Mouse (Mus musculus) liver, adult 2 months (tissue): ENCODE measurements at regions not wholly inside any gene's neighbourhood (a gene's known extent, or its start where the extent isn't known, plus 50 kb on each side); places are given as distances from the start of the nearest gene placed in this dataset.
A peak's percentile ranks its signal among the peaks of the same experiment; 100 is the strongest.

Source experiments
- DNase-seq: peaks from one replicate; pipeline ENCODE4 v3.0.0-alpha.2; 2011; ENCODE audit warnings: low read depth, low spot score; ENCODE audit errors: extremely low read depth
- H3K27ac ChIP-seq: fragments of 200-500 bp; replicated peaks from 2 replicates; pipeline ENCODE4 v1.5.1; 2012; ENCODE audit warnings: low read depth, mild to moderate bottlenecking, control low read depth, inconsistent platforms, low read length; ENCODE audit not compliant: insufficient read depth
- H3K27me3 ChIP-seq: fragments of 200-500 bp; 2 replicates; pipeline ENCODE4 v1.6.1; 2012; ENCODE audit warnings: mild to moderate bottlenecking, moderate library complexity, low read length, inconsistent platforms; ENCODE audit not compliant: control insufficient read depth, insufficient read depth
- H3K36me3 ChIP-seq: fragments of 200-500 bp; 2 replicates; pipeline ENCODE4 v1.6.1; 2012; ENCODE audit warnings: low read length, inconsistent platforms; ENCODE audit not compliant: control insufficient read depth, insufficient read depth
- H3K4me1 ChIP-seq: fragments of 200-500 bp; 2 replicates; pipeline ENCODE4 v1.6.1; 2011; ENCODE audit warnings: low read length; ENCODE audit not compliant: control insufficient read depth, insufficient read depth
- H3K4me3 ChIP-seq: fragments of 200-500 bp; 2 replicates; pipeline ENCODE4 v1.5.1; 2011; ENCODE audit warnings: low read depth, mild to moderate bottlenecking, control low read depth, low read length, moderate library complexity; ENCODE audit not compliant: insufficient read depth
- H3K79me2 ChIP-seq: fragments of 200-500 bp; 2 replicates; pipeline ENCODE4 v1.6.1; 2012; ENCODE audit warnings: inconsistent platforms, mild to moderate bottlenecking, low read length, moderate library complexity; ENCODE audit not compliant: control insufficient read depth, insufficient read depth
- H3K9ac ChIP-seq: fragments of 200-500 bp; 2 replicates; pipeline ENCODE4 v1.6.1; 2012; ENCODE audit warnings: low read depth, mild to moderate bottlenecking, control low read depth, inconsistent platforms, low read length
- CTCF ChIP-seq: fragments of 200-500 bp; IDR thresholded peaks from 2 replicates; pipeline ENCODE4 v1.5.1; 2011; ENCODE audit warnings: low read depth, low read length, control low read depth
- POLR2A ChIP-seq: fragments of 200-500 bp; IDR thresholded peaks from 2 replicates; pipeline ENCODE4 v1.6.1; 2011; ENCODE audit warnings: low read length, control low read depth; ENCODE audit not compliant: insufficient read depth; ENCODE audit errors: extremely low read depth
- WGBS: fragments of 180-500 bp; shearing (Covaris S2); methylation state at CpG from one replicate; pipeline ENCODE4 v1.1.7; 2018; 5-methylcytosine and 5-hydroxymethylcytosine counted together

DNA sequence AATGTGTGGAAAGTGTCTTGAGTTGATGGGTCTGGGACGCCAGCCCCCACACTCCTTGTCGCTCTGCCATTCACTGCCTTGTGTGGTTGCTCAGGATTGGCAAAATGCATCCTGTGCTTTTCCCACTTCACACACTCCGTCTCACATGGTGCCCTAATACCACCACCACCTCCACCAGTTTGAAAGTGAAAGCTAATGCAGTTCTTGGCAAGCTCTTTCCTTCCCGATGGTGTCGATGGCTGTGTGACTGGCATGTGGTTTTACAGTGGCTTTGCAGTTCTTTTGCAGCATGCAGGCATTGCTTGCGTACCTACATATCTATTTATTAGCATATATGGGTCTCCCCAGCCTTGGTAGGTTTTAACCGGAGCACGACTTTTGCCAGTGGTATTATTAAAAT lies 152.7 kb downstream of the Wnt5a start:
- Histone ChIP-seq H3K27me3 (no peaks in the 10 kb centered on the region), H3K36me3 (no peaks in the 10 kb centered on the region), H3K9ac (no peak overlapping the region), H3K4me3 (0 out of 2 replicates have a peak overlapping the region, but pooled peaks have one; percentile 8), H3K27ac (peak overlapping the region; percentile 65), H3K4me1 (peaks cover 22% of the 10 kb centered on the region), H3K79me2 (no peaks in the 10 kb centered on the region)
- TF ChIP-seq POLR2A: no peak
- no peak for TF ChIP-seq CTCF
- peak; percentile 54 for DNase-seq
- 65% methylated on average over 8 of the region's 8 CpGs for WGBS

- Histone ChIP-seq H3K4me3 (no peak overlapping the region), H3K4me1 (peaks cover 11% of the 10 kb centered on the region), H3K36me3 (no peaks in the 10 kb centered on the region), H3K9ac (no peak overlapping the region), H3K27me3 (no peaks in the 10 kb centered on the region), H3K27ac (no peak overlapping the region), H3K79me2 (no peaks in the 10 kb centered on the region)
- WGBS: 87% methylated on average over 5 of the region's 5 CpGs
- no peak for DNase-seq
- TF ChIP-seq CTCF (no peak), POLR2A (no peak)
Observed at GRCm38 (mm10) chr14:28660872-28661588, 156.5 kb downstream of the Wnt5a start.

DNA sequence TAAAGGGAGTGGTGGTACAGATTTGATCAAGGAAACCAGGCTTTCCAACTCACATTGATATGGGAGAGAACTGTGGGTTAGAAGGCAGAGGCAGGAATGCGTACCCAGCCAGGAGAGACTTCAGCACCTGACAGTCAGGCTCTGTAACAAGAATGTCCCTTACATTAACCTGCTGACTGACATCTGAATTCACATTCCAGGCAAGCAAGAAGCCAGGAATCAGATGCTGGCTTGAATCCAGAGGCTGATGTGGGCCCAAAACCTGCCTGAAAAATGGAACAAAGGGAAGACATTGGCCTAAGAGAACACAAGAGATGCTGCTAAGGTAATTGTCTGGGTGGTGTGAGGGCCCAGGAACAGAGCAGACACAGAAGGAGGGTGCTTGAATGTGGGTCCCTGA lies 158.8 kb downstream of the Wnt5a start:
- WGBS: 96% methylated on average over 1 of the region's 1 CpGs
- Histone ChIP-seq H3K36me3 (no peaks in the 10 kb centered on the region), H3K27ac (no peak overlapping the region), H3K9ac (no peak overlapping the region), H3K4me3 (no peak overlapping the region), H3K79me2 (no peaks in the 10 kb centered on the region), H3K27me3 (no peaks in the 10 kb centered on the region), H3K4me1 (peaks cover 4% of the 10 kb centered on the region; the same call in 1 of the 2 replicates)
- no peak for DNase-seq
- TF ChIP-seq POLR2A (no peak), CTCF (no peak)

GRCm38 (mm10) chr14:28664121-28664520 lies 159.6 kb downstream of the Wnt5a start:
- no peaks in the 10 kb centered on the region for H3K36me3 ChIP-seq
- no peak overlapping the region for H3K27ac ChIP-seq
- H3K79me2 ChIP-seq: no peaks in the 10 kb centered on the region
- H3K9ac ChIP-seq: no peak overlapping the region
- H3K27me3 ChIP-seq: no peaks in the 10 kb centered on the region
- H3K4me3 ChIP-seq: no peak overlapping the region
- 72% methylated on average over 7 of the region's 7 CpGs for WGBS
- TF ChIP-seq CTCF (no peak), POLR2A (no peak)
- peaks cover 4% of the 10 kb centered on the region; the same call in 1 of the 2 replicates for H3K4me1 ChIP-seq
- DNase-seq: no peak

DNA sequence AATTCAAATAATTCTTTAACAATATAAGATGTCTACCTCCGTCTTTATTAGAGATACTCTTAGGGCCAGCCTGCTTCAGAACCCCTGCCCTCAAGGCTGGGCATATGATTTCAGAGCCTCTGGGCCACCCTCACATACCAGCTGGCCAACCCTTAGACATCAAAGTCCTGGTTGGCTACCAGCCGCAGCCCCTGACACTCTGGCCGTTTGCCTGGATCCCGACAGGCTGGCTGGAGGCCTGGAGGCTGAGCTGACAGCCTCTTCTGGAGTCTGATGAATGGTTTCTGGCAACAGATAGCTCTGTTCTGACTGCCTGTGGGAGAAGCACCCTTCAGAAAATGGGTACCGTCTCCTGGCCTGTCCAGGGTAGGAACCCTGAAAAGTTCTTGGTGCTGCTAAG lies 170.9 kb downstream of the Wnt5a start:
- 38% methylated on average over 5 of the region's 5 CpGs for WGBS
- no peaks in the 10 kb centered on the region for H3K27me3 ChIP-seq
- H3K4me3 ChIP-seq: no peak overlapping the region
- no peak overlapping the region for H3K9ac ChIP-seq
- H3K27ac ChIP-seq: no peak overlapping the region
- DNase-seq: peak; percentile 46
- TF ChIP-seq POLR2A (no peak), CTCF (no peak)
- no peaks in the 10 kb centered on the region for H3K4me1 ChIP-seq
- H3K79me2 ChIP-seq: no peaks in the 10 kb centered on the region
- H3K36me3 ChIP-seq: no peaks in the 10 kb centered on the region

DNA sequence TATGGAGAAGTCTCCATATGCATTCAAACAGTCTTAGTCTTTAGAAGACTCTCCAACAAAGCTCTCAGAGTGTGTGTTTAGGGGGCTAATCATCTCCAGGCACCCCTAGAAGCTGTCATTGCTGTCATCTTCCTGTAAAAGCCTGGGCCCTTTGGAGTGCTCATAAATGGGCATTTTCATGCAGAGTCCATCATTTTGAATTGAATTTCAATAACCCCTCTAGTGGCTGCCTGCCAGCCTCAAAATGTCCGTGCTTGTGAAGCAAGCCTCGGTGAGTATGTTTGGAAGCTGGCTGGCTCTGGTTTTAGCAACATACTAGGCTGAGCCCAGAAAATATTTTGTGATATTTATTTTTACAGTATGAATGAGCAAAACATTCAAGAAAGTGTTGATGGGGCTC lies 195.2 kb downstream of the Wnt5a start:
- no peak overlapping the region for H3K4me3 ChIP-seq
- TF ChIP-seq POLR2A: no peak
- TF ChIP-seq CTCF: no peak
- H3K36me3 ChIP-seq: no peaks in the 10 kb centered on the region
- no peak for DNase-seq
- no peak overlapping the region for H3K9ac ChIP-seq
- H3K27me3 ChIP-seq: no peaks in the 10 kb centered on the region
- 86% methylated on average over 2 of the region's 2 CpGs for WGBS
- H3K4me1 ChIP-seq: no peaks in the 10 kb centered on the region
- no peaks in the 10 kb centered on the region for H3K79me2 ChIP-seq
- H3K27ac ChIP-seq: no peak overlapping the region
